Mouse (Mus musculus) hematopoietic stem cell, adult 5-6 weeks (primary cell): ENCODE data around the gene Rps6kb2. TPM values are rescaled to one million over a fixed set of nuclear protein-coding genes. Genes with fewer than 3 reads are reported as not detected.

ENCODE experiments used
- ATAC-seq, 2 experiments: fragments of 125-278 bp in 1 of 2; replicated peaks in 1 of 2; 2 replicates each; pipeline ENCODE4 v1.8.0; 2016 to 2017; ENCODE audit warnings: inconsistent platforms in 2 of 2, mild to moderate bottlenecking in 2 of 2, moderate number of reproducible peaks in 2 of 2, low read depth in 1 of 2, moderate TSS enrichment in 1 of 2; ENCODE audit not compliant: low FRiP score in 2 of 2, poor library complexity in 2 of 2, severe bottlenecking in 2 of 2, insufficient read depth in 1 of 2, low TSS enrichment in 1 of 2
- total RNA-seq: library from RNA; stranded (forward); fragments of 172-1452, 232-1000 nt; gene quantifications from 2 replicates; pipeline ENCODE4 v1.2.3, GENCODE M21; 2017

The Rps6kb2 gene
- 16.2 and 18.8 TPM in 2 replicates for total RNA-seq

DNA sequence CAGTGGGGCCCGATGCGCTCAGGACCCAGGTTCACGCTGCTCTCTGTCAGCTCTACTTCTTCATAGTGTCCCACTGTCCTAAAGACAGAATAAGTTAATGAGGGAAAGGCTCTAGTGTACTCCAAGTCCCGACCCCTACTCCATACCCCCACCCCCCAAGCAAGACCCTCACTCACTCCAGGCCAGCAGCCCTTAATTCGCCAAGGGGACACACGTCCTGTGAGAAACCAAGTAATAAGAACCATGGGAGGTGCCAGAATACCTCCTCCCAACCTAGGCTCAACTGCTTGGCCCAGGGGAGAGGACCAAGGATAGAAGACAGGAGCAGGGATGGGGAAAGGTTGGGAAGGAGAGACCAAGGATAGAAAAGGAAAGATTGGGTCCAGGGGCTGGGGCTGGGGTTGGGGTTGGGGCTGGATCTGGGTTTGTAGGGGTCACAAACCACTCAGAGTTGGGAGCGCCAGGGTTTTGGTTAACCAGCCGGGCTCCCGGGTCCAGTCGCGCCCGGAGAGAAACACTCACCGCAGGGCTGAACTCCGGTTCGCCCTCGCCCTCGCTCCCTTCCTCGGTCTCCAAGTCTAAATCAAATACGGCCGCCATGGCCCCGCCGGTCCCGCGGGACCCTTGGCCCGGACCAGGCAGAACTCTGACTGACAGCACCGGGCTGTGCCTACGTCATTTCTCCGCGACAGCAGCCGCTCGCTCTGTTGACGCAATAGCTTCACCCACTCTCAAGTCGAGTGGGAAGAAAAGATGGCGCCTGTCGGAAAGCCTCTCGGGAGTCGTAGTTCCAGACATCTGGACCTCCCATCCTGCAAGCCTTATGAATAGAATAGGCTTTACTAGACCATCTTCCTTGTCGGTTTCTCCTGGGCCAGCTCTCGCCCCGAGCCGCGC lies at the start of gene Rps6kb2:
Gene Rps6kb2 (minus strand): TSS at position 709 of the 897 bp plus-strand sequence.
- ATAC-seq, result peak; percentile 85 to 87

DNA sequence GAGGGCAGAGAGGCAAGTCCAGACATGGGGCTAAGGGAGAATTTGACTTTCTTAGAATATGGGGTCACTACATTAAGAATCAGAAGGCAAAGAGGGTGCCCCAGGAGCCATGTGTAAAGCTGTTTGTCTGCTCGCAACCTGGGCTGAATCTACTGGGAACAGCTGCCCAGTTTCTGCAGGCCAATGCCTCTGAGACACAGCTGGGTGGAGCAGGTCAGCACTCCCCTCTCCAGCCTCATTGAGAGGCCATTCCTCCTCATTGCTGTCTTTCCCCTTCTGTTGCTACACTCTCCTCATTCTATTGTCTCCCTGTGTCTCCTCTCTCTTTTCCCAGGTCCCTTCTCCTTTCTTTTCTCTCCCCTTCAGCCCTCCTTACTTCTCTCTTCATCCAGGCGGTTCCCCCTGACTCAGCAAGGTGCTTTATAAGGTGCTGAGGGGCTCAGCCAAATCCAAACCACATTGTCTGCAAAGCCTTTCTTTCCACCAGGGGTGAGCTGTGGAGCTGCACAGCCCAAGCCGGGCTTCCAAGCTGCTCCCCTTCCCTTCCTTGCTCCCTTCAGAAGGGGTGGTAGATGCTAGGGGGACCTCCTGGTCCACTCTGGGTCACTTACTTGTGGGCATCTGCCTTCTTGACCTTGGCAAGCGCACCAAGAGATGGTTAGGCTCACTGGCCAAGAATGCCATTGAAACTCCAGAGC lies 48.9 kb upstream of the Rps6kb2 start:
- no peak for ATAC-seq

DNA sequence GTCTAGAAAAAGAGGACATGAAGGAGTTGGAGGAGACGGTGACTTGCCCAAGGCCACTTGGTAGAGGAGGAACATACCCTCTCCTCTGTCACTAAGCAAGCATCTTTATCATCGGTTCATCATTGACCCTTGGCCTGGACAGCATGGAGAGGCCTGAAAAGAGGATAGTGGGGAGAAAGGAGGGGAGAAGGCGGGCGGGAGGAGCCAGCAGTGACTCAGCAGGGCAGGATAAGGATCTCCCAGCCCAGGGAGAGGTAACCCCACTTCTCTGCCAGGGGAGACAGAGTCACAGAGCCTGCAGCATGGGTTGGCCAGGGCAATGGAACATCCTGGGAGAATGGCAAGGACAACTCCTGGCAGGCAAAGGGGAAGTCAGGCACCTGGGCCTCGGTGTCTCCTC lies 45.4 kb upstream of the Rps6kb2 start:
- ATAC-seq, result no peak

DNA sequence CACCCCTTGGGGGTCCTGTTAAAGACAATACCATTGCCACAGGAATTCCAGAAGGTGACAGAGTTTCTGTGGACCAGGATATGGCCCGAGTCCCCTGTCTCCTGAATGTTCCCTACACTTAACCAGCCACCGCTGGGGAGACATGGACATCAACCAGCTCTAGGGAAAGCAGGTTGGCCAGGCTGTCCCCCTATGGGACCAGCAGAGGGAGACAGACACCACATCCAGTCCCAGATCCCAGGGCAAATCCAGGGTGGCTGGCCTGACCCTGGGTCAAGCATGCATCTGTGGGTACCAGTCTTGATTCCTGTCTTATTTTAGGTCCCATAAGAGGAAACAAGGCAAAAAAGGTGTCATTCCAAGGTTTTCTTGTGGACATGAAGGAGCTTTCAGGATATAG lies 43.8 kb upstream of the Rps6kb2 start:
- ATAC-seq, result peak; percentile 25 to 63; a peak in 2 of 4 replicates

DNA sequence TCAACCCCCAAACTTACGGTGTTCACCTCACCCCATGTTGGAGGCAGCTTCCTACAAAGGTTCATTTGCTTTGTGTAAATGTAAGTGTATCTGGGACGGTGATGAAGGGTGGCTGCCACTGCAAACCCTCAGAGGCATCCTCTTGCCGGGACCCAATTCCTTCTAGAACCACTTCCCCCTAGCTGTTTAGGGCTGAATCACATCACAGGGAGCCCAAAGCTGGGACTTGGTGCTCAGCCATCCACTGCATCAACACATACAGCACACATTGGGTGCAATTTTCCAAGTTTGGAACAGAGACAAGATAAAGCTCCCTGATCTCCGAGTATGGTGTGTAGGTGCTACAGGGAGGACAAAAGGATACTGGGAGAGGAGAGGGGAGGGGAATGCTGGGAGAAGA lies 41.7 kb upstream of the Rps6kb2 start:
- ATAC-seq, result no peak

DNA sequence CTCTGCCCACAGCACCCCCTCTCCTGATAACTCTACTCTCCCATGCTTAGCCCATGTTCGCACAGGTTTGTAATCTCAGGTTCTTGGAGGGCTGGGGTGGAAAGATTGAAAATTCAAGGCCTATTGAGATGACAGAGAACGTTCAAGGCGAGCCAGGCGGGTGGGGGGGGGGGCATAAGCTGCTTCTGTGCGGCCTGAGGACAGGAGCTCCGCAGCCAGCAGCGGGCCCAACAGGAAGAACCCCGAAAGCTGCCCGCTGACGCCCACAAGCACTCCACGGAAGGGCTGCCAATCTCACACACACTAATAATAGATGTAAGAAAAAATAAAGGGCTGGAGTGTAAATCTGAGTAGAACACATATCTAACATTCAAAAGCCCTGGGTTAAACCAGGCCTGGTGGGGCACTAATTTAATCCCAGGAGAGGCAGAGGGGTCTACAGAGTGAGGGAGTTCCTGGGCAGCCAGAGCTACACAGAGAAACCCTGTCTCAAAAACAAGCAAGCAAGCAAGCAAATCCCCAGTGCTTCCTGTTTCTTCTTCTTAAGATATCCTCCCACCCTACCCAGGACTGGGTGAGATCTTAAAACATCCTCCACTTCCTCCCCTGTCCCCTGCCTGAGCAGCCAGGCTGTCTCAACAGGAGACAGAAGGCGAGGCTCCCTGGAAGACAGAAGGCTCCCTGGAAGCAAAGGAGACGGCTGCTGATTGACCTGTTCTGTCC lies 40.6 kb upstream of the Rps6kb2 start:
- no peak; a peak in 1 of 4 replicates for ATAC-seq

DNA sequence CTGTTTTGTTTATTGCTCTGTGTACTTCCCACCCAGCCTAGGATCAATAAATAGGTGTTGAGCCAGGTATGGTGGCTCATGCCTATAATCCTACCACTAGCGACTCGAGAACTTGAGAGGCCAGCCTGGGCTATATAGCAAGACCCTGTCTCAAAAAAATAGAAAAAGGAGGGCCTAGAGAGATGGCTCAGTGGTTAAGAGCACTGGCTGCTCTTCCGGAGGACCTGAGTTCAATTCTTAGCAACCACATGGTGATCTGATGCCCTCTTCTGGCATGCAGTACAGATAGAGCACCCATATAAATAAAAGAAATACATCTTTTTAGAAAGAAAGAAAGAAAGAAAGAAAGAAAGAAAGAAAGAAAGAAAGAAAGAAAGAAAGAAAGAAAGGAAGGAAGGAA lies 40.0 kb upstream of the Rps6kb2 start:
- no peak for ATAC-seq

DNA sequence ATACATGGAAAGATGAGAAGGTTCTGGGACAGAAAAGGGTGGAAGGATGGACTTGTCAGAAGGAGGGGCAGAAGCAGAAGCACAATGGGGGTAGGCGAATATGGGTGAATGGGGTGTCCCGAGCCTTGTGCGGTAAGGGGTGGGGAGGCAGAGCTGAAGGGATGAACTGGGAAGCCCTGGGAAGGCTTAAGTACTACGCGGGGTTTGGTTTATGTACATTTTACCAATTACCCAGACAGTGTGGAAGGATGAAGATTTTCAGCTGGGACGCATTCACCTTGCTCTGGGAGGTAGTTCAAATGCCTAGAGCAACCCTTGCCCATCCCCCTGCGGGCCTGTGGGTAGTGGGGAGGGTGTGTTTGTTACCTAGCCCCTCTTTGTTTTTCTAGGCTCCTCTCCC lies 39.0 kb upstream of the Rps6kb2 start:
- no peak for ATAC-seq

DNA sequence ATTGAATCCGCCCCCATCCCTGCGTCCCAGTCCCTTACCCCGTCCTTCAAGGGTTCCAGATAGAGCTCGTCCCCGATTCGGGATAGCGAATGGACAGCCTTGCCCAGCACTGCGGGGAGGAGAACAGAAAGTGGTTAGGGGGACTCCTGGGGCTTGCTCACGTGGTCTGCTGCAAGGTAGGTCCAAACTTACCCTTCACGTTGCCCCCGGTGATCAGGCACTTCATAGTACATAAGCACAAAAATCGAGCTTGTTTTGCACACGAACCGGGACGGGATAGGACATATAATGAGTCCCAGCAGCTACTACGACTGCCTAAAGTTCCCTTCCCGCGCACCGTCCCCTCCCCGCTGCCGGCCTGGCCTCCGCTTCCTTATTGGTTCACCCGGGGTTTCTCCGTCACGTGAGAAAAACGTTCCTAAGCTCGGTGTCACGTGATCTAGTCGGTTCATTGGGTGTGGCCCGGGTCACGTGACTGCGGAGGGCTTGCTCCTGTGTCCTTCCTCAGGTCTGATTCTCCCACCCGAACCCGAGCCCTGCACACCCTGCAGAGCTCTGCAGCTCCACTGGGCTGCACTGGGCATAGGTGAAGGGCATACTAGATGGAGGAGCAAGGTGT lies 38.2 kb upstream of the Rps6kb2 start, which contains the start of gene Rad9a:
Gene Rad9a (minus strand): TSS at position 372 of the 619 bp plus-strand sequence.
- ATAC-seq, result peak; percentile 84 to 89

DNA sequence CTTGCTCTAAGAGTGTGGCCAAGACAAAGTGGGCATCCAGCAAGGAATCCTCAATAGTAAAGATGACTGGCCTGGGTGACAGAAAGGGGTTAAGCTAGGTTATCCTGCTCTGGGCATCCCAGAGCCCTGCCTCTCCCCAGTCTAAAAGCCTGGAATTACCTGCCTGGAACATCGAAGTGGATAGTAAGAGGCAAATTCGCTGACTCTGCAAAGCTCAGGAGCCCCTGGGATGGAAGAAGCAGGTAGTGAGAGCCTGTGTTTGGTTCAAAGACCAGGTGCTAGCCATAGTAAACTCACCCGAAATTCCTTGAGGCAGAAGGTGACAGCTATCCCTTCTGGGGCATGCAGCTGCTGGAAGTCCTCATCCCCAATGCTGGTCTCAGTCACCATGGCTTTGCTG lies 34.0 kb upstream of the Rps6kb2 start:
- ATAC-seq, result no peak

DNA sequence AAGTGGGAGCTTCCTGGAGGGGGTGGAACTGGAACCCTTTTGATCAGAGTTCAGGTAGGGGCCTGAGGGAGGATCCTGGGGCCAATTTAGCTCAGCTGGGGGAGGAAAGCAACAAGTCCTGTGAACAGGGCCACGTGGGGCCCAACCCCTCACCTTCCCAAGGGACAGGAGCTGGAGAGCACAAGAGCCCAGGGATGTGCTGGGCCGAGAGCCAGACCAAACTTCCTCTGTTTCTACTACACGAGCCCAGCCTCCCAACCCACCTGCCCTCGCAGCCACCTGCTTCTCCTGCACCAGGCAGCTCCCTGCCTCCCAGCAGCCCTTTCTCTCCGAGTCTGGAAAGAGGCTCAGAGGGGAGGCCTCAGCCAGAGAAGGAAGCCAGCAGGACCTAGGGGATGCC lies 33.4 kb upstream of the Rps6kb2 start:
- ATAC-seq, result no peak

DNA sequence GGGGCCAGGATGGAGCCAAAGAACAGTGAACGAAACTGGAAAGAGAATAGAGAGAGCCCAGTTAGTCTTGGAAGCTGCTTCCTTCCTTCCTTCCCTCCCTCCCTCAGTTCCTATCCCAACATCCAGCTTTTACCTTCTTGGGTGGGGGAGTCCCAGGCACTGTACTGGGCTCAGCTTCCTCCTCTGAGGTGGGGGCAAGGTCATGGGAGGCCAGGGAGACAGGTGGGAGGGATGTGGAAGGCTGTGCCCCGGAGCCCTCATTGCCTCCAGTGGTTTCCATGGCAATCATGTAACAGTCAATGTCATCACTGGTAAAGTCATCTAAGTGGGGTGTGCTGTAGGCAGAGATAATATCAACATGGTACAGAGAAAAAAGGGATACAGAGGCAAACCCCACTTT lies 32.9 kb upstream of the Rps6kb2 start:
- no peak for ATAC-seq

DNA sequence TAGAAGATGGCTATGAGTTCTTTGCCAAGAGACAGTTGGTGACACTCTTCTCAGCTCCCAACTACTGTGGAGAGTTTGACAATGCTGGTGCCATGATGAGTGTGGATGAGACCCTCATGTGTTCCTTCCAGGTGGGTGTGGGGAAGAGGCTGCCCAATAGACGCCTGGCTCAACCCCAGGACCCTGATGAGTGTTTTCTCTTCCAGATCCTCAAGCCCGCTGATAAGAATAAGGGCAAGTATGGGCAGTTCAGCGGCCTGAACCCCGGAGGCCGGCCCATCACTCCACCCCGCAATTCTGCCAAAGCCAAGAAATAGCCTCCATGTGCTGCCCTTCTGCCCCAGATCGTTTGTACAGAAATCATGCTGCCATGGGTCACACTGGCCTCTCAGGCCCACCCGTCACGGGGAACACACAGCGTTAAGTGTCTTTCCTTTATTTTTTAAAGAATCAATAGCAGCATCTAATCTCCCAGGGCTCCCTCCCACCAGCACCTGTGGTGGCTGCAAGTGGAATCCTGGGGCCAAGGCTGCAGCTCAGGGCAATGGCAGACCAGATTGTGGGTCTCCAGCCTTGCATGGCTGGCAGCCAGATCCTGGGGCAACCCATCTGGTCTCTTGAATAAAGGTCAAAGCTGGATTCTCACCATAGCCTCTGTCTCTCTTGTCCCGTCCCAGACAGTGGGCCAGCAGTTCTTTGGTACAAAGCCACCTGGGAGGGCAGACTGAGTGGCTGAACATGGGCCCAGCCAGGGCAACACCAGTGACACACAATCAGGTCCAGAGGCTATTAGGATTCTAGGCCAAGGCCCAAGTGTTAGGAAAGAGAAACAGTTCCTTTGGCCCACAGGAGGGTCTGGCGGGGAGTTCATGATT lies 31.9 kb upstream of the Rps6kb2 start:
- ATAC-seq, result no peak

DNA sequence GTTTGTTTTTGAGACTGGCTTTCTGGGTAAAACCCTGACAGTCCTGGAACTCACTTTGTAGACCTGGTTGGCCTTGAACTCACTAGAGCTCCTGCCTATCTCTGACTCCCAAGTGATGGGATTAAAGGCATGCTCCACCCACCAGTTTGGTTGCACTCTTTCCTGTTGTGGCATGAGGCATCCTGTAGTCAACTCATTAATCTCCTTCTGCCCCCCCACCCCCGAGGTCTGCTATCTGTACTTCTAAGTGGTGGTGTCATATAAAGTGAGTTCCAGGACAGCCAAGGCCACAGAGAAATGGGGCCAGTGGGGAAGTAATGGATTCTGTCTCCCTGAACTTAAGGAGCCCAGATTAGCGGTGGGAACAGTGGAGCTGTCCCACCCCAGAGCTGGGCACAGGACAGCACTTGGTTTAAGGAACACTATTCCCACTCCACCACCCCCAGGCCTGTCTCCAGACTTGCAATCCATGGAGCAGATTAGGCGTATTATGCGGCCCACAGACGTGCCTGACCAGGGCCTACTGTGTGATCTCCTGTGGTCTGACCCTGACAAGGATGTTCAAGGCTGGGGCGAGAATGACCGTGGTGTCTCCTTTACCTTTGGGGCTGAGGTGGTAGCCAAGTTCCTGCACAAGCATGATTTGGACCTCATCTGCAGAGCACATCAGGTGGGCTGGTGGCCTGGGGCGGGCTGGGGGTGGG lies 31.0 kb upstream of the Rps6kb2 start:
- no peak for ATAC-seq

DNA sequence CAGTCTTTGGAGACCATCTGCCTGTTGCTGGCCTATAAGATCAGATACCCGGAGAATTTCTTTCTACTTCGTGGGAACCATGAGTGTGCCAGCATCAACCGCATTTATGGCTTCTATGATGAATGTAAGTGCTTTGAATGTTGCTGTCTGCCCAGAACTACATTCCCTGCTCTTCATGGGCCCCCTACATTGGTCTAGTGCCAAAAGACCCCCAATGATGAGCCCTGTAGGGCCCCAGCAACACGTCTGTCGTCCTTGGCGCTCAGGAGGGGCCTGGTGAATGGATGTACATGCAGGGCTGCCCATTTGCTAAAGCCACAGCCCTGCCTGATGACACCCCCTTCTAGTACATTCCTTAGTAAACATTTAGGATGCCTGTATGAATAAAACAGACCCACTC lies 30.0 kb upstream of the Rps6kb2 start:
- ATAC-seq, result no peak
